Mouse (Mus musculus) limb, embryonic 10.5 days (tissue): ENCODE data around the gene Dlk1. TPM values are rescaled to one million over a fixed set of nuclear protein-coding genes. Genes with fewer than 3 reads are reported as not detected.

Experiments used
- DNase-seq: peaks from one replicate; pipeline ENCODE4 v3.0.0-alpha.2; 2017; ENCODE audit warnings: low spot score
- H3K27ac ChIP-seq: fragments of 300-500 bp; sonication (generic); 2 replicates; pipeline ENCODE4 v1.5.1; 2016; ENCODE audit warnings: mild to moderate bottlenecking
- H3K27me3 ChIP-seq: fragments of 300-500 bp; sonication (generic); 2 replicates; pipeline ENCODE4 v1.6.1; 2016; ENCODE audit warnings: low read depth, mild to moderate bottlenecking; ENCODE audit not compliant: poor library complexity, severe bottlenecking
- H3K36me3 ChIP-seq: fragments of 300-500 bp; sonication (generic); 2 replicates; pipeline ENCODE4 v1.6.1; 2016; ENCODE audit warnings: mild to moderate bottlenecking, moderate library complexity
- H3K4me1 ChIP-seq: fragments of 300-500 bp; sonication (generic); 2 replicates; pipeline ENCODE4 v1.6.1; 2016
- H3K4me3 ChIP-seq: fragments of 300-500 bp; sonication (generic); 2 replicates; pipeline ENCODE4 v1.5.1; 2016; ENCODE audit warnings: mild to moderate bottlenecking, moderate library complexity
- H3K9me3 ChIP-seq: fragments of 300-500 bp; sonication (generic); replicated peaks from 2 replicates; pipeline ENCODE4 v1.6.1; 2016; ENCODE audit warnings: mild to moderate bottlenecking
- WGBS: fragments of 180-500 bp; shearing (Covaris S2); methylation state at CpG from one replicate; pipeline ENCODE4 v1.1.7; 2016; 5-methylcytosine and 5-hydroxymethylcytosine counted together
- polyA plus RNA-seq: library from polyadenylated mRNA; unstranded; fragments of >200 nt; fragmentation: Nextera tagmentation; extraction: Ambion mirVana; gene quantifications from 2 replicates; pipeline ENCODE4 v1.2.1, GENCODE M21; 2016

Gene Dlk1
- 106 and 159 TPM in 2 replicates for polyA plus RNA-seq

DNA sequence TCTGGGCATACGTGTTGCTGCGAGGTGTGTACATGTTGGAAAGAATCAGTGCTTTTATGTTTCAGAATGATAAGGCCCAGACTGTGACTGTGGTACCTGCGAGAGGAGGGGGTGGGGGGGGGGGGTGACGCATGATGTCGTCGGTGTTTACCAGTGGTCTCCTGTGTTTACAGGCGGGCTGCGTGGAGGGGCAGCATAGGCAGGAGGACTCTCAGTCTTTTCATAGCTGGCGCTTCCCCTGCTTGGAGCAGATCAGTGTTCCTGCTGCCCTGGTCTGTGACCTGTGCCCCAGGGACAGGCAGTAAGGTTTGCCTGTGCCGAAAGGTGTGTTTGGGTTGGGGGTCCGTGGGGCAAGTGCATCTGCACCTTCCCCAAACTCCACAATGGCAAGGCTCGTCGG is at the start of gene Dlk1:
TSS of gene Dlk1 (plus strand) at position 232 of the 400 bp plus-strand sequence.
- Histone ChIP-seq H3K27ac (peak within 1 kb of the TSS; percentile 93), H3K36me3 (no peaks in the 10 kb centered on the region), H3K4me1 (peaks cover 90% of the 10 kb centered on the region), H3K4me3 (peak within 1 kb of the TSS; percentile 63), H3K27me3 (peaks cover 81% of the 10 kb centered on the region), H3K9me3 (no peaks in the 10 kb centered on the region)
- peak; percentile 56 for DNase-seq
- WGBS: 5% methylated on average over 13 of the region's 13 CpGs

DNA sequence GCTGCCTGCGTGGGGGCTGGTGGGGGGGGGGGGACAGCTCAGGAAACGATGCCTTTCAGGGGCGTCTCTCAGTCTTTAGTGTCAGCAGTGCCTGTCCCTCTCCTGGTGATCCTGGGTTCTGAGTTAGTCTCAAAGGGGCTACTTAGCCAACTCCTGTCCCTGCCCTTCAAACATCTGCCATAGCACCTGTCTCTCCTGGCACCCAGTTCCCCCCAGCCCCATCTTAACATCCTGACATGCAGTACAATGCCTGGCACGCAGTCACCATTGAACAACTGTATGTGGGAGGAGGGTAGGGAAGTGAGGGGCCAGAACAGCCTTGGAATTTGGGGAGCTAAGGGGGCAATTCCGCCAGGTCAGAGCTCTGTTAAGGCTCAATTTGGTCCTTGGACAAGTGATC is 49.7 kb upstream of the Dlk1 start:
- Histone ChIP-seq H3K4me3 (no peak overlapping the region), H3K27ac (peak overlapping the region; percentile 73), H3K4me1 (peaks cover 90% of the 10 kb centered on the region), H3K27me3 (peaks cover 12% of the 10 kb centered on the region), H3K36me3 (no peaks in the 10 kb centered on the region), H3K9me3 (no peaks in the 10 kb centered on the region)
- WGBS: 67% methylated on average over 5 of the region's 5 CpGs
- no peak for DNase-seq

DNA sequence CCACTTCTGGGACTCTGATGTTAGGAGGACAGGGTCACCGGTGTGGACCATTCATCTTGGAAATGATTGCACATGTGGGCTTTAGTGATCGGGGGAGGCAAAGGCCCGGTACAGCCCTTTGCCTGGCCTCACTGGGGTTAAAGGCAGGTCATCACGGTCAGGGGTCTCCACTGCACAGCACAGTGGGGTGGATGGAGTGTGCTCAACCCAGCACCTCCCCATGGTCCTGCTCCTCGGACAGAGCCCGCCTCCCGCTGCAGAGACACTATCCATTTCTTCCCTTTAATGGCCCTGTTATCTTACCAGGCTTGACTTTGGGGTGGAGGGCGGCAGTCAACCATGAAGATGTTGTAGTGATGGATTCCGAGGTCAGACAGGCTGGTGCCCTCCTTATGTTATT is 48.9 kb upstream of the Dlk1 start:
- Histone ChIP-seq H3K4me1 (peaks cover 97% of the 10 kb centered on the region), H3K9me3 (no peaks in the 10 kb centered on the region), H3K27ac (peak overlapping the region; percentile 73), H3K36me3 (no peaks in the 10 kb centered on the region), H3K27me3 (peaks cover 9% of the 10 kb centered on the region; the same call in 1 of the 2 replicates), H3K4me3 (no peak overlapping the region)
- WGBS: 26% methylated on average over 9 of the region's 9 CpGs
- no peak for DNase-seq

DNA sequence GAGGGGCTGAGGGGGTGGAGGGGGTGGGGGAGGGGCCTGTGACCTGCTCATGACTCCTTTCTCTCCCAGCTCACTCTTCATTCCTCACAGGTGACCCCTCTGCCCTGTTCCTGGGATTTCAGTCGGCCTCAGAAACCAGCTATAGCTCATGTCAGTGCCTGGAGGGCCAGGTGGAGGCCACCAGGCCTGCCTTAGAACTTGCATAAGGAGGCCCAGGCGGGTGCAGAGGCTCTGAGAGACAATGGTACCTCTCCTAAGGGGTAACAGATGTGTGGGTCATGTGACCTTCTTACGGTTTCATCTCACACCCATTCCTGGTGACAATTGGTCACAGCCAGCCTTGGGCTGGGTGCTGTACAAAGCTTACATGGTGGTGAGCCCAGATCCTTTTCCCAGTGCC is 46.6 kb upstream of the Dlk1 start:
- peak overlapping the region; percentile 73 for H3K27ac ChIP-seq

DNA sequence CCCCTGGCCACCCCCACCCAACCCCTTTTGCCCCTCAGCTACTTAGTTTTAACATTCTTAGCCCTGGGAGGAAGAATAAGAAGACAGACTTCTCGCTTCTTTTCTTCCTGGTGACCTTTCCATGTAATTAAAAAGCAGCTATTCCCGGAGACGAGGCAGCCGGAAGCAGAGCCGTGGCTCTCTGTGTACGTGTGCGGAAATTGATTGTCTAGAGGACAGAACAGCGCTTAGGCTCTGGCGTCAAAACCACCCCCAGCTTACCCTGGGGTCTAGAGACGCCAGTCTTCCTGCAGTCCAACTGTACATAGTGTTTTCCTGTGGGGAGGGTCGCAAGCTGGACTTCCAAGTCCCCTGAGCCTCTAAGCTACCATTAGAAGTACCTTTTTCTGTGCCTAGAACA is 41.9 kb upstream of the Dlk1 start:
- no peaks in the 10 kb centered on the region for H3K9me3 ChIP-seq
- DNase-seq: no peak
- H3K36me3 ChIP-seq: no peaks in the 10 kb centered on the region
- 42% methylated on average over 11 of the region's 11 CpGs for WGBS
- H3K27ac ChIP-seq: peak overlapping the region; percentile 91
- peaks cover 90% of the 10 kb centered on the region for H3K4me1 ChIP-seq
- no peak overlapping the region for H3K4me3 ChIP-seq
- no peaks in the 10 kb centered on the region for H3K27me3 ChIP-seq

More for the DNA sequence above, 46.6 kb upstream of the Dlk1 start:
- H3K36me3 ChIP-seq: no peaks in the 10 kb centered on the region
- WGBS: 11% methylated on average over 3 of the region's 3 CpGs
- DNase-seq: peak; percentile 79
- H3K27me3 ChIP-seq: no peaks in the 10 kb centered on the region
- H3K4me3 ChIP-seq: 0 out of 2 replicates have a peak overlapping the region, but pooled peaks have one; percentile 15
- H3K4me1 ChIP-seq: peaks cover 97% of the 10 kb centered on the region
- no peaks in the 10 kb centered on the region for H3K9me3 ChIP-seq

DNA sequence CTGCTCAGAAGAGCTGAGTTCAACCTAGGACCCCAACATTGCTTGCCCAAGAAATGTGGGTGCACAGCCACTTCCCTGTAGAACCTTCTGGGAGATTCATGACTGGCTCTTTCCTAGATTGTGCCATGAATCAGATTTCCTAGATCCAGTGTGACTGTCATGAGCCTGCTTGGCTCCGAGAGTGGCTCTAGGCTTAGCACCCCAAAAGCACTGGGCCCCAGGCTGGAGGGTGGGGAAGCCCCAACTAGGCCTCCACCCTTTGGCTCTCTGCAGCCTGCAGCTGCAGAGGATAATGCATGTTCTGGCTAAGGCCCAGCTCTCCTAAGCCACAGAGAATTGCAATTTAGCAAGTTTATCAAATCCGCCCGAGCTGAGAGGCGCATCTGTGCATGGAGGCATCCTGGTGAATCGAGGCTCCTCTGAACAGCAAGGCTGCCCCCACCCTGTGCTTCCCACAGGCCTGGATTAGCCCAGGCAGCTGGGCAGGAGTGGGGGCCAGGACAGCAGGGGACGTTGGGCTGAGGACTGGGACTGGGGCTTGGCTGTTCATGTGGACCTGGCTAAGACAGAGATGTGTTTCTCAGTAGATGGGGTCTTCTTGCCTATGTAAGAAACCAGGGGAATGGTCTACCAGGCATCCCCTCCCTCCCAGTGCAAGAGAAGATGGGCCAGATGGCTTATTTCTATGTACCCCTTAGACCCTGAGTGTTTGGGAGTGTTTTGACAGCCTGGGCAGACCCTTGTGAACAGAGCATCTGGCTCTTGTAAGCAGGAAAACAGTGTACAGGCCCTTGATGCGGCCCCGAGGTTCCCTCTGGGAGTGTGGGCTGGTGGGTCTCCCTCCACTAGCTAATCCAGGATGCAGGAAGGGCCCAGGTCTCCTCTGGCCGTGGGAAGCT is 41.2 kb upstream of the Dlk1 start:
- H3K36me3 ChIP-seq: no peaks in the 10 kb centered on the region
- WGBS: 57% methylated on average over 9 of the region's 9 CpGs
- peaks cover 83% of the 10 kb centered on the region for H3K4me1 ChIP-seq
- no peaks in the 10 kb centered on the region for H3K27me3 ChIP-seq
- no peaks in the 10 kb centered on the region for H3K9me3 ChIP-seq
- no peak for DNase-seq
- H3K27ac ChIP-seq: peak overlapping the region; percentile 91
- no peak overlapping the region for H3K4me3 ChIP-seq

DNA sequence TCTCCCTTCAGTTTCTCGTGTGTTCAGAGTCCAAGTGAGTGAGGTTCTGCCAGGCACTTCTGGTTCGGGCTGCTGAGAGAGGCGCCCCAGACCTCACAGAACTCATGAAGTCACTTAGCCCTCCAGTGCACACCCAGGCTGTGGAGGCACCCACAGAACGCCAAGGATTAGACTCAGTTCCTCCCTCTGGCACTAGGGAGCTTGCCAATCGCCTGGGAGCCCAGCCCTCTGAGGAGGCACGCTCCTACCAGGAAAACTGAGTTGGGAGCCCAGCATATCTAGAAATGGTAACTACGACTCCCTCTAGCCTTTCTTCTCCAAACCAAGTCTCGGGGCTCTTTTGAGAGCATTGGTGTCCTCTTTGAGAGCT is 40.6 kb upstream of the Dlk1 start:
- Histone ChIP-seq H3K27ac (peak overlapping the region; percentile 91), H3K4me3 (no peak overlapping the region), H3K4me1 (peaks cover 83% of the 10 kb centered on the region), H3K9me3 (no peaks in the 10 kb centered on the region), H3K36me3 (no peaks in the 10 kb centered on the region), H3K27me3 (no peaks in the 10 kb centered on the region)
- 72% methylated on average over 8 of the region's 8 CpGs for WGBS
- no peak for DNase-seq

DNA sequence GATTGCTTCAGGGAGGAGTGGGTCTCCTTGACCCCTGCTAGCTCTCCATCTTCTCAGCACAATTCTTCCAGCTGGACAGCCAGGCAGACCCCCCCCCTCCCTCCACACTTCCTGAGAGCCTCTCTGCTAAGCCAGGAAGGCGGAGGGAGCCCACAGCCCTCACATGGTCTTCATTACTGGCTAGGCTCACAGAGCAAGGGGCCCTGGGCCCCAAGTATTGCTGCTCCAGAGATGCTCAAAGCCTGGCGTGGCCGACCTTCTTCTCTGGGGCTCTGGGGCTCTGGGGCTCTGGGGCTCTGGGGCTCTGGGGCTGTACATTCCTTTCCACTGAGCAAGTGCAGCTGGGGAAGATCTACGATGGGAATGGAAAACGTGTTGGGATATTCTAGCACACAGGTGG is 39.9 kb upstream of the Dlk1 start:
- Histone ChIP-seq H3K4me3 (peak overlapping the region; percentile 20; the same call in 1 of the 2 replicates), H3K9me3 (no peaks in the 10 kb centered on the region), H3K4me1 (peaks cover 83% of the 10 kb centered on the region), H3K27me3 (no peaks in the 10 kb centered on the region), H3K36me3 (no peaks in the 10 kb centered on the region), H3K27ac (peak overlapping the region; percentile 91)
- WGBS: 19% methylated on average over 5 of the region's 5 CpGs
- peak; percentile 83 for DNase-seq

DNA sequence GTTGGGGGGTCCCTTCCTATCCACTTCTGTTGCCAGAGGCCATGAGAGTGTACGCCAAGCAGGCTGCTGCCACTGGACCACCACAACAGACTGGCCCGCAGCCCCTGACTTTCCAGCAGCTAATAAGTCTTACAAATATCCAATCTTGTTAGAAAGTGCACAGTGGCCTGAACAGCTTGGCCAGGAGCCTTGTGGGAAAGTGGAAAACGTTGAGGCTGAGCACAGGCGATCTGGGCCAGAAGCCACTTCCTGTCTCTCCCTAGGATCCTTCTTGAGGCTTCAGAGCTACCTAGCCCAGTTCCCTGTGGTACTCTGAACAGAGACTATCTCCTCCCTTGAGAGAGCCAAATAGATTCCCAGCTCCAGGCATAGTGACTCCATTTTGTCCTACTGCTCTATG is 39.3 kb upstream of the Dlk1 start:
- Histone ChIP-seq H3K4me1 (peaks cover 83% of the 10 kb centered on the region), H3K4me3 (no peak overlapping the region; the same call in 1 of the 2 replicates)
- 73% methylated on average over 4 of the region's 4 CpGs for WGBS

DNA sequence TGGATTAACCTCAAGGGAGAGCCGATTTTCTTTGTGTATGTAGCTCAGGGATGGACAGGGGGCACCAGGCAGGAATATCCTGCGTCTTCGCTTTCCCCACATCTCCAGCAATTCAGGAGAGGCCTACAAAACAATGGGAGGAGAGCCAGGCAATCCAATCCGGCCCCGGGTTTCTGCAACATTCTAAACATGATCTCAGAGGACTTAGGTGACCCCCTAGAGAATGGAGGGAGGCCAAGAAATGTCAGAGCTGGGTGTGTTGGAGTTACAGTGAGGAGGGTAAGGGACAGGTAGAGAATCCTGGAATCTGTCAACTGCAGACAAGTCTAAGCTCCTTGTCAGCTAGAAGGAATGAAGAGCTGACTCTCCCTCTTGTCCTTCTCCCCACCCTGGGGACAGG is 35.9 kb upstream of the Dlk1 start:
- Histone ChIP-seq H3K27ac (peak overlapping the region; percentile 87), H3K4me3 (no peak overlapping the region), H3K9me3 (no peaks in the 10 kb centered on the region), H3K27me3 (no peaks in the 10 kb centered on the region), H3K36me3 (no peaks in the 10 kb centered on the region), H3K4me1 (peaks cover 69% of the 10 kb centered on the region)
- 87% methylated on average over 5 of the region's 5 CpGs for WGBS
- no peak for DNase-seq

More for the DNA sequence above, 39.3 kb upstream of the Dlk1 start:
- Histone ChIP-seq H3K9me3 (no peaks in the 10 kb centered on the region), H3K36me3 (no peaks in the 10 kb centered on the region), H3K27ac (peak overlapping the region; percentile 91), H3K27me3 (no peaks in the 10 kb centered on the region)
- DNase-seq: no peak

DNA sequence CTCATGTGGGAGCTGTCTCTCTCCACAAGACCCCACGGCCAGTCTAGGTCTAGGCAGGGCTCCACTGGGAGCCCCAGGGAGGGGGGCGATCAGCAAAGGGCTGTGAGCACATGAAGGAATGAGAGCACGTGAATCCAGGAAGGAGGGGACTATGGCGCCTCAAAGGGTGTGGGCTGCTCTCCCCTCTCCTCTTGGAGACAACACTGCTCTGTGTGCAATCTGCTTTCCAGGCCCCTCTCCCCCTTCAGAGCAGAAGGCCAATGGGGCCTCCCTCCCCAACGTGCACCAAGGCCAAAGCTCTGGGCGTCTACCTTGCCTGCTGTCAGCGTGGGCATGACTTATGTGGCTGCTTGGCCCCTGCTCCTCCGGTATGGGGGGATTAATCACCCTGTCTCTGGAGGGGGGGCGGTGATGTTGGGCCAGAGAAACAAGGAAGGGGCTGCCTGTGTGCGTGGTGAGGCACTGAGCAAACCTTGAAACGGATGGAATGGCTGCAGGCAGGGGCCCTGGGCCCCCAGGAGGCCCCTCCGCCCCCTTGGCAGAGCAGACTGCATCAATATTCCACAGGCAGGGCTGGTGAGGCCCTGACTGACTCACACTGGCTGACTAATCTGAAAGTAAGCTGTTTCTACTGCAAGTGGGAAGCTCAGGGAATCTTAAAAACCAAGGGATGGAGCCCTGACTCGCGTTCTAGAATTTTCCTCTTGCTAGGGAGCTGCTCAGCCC is 35.0 kb upstream of the Dlk1 start:
- peak; percentile 79 for DNase-seq
- Histone ChIP-seq H3K27me3 (no peaks in the 10 kb centered on the region), H3K9me3 (no peaks in the 10 kb centered on the region), H3K4me3 (no peak overlapping the region), H3K27ac (peak overlapping the region; percentile 87), H3K36me3 (no peaks in the 10 kb centered on the region), H3K4me1 (peaks cover 59% of the 10 kb centered on the region)
- 25% methylated on average over 14 of the region's 14 CpGs for WGBS

DNA sequence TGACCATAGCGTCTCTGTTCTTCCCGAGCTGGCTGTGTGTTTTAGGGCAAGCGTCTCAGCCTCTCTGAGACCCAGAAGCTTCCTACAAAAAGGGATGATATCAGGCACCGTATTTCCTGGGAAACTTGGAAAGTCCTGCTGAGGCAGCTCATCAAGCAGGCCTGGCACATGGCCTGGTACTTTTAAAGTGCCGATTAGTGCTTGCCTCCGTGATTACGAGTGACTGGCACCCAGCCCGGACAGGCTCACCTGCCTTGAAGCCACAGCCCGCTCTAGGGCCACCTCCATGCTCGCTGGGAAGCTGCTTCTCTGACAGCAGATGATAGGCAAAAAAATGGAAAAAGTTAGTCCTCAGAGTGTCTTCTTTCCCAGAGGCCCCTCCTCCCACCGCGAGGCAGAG is 32.6 kb upstream of the Dlk1 start:
- 86% methylated on average over 12 of the region's 12 CpGs for WGBS
- Histone ChIP-seq H3K4me1 (peaks cover 57% of the 10 kb centered on the region), H3K27ac (peak overlapping the region; percentile 50; the same call in 1 of the 2 replicates), H3K4me3 (no peak overlapping the region), H3K36me3 (no peaks in the 10 kb centered on the region), H3K27me3 (no peaks in the 10 kb centered on the region), H3K9me3 (no peaks in the 10 kb centered on the region)
- DNase-seq: no peak

DNA sequence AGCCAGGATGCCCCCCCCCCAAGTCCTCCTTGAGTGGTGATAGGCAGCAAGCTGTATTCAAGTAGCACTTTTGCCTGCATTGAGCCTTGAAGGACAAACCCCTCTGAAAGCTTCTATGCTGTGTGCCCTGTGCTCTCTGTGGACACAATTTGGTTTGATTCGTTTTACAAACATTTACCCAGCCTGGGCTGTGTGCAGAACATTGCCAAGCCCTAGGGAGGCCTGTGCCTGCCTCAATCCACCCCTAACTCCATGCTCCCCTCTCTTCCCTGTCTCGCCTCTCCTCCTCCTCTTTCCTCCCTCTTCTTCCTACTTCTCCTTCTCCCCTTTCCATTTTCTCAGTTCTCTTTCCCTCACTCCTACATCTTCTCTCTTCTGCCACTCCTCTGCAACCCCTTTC is 29.5 kb upstream of the Dlk1 start:
- H3K4me1 ChIP-seq: peaks cover 60% of the 10 kb centered on the region
- WGBS: 39% methylated on average over 2 of the region's 2 CpGs
- DNase-seq: no peak
- no peaks in the 10 kb centered on the region for H3K9me3 ChIP-seq
- H3K27me3 ChIP-seq: 0 out of 2 replicates have a peak, but pooled peaks cover 6% of the 10 kb centered on the region
- H3K36me3 ChIP-seq: no peaks in the 10 kb centered on the region
- H3K27ac ChIP-seq: peak overlapping the region; percentile 50; the same call in 1 of the 2 replicates
- H3K4me3 ChIP-seq: no peak overlapping the region
